Mouse (Mus musculus) WW6 (cell line): Measurements from ENCODE around the gene Gid8.

Source experiments
- DNase-seq: peaks from one replicate; pipeline ENCODE4 v3.0.0-alpha.2; 2013; ENCODE audit warnings: low read depth, low spot score

The Gid8 gene

DNA sequence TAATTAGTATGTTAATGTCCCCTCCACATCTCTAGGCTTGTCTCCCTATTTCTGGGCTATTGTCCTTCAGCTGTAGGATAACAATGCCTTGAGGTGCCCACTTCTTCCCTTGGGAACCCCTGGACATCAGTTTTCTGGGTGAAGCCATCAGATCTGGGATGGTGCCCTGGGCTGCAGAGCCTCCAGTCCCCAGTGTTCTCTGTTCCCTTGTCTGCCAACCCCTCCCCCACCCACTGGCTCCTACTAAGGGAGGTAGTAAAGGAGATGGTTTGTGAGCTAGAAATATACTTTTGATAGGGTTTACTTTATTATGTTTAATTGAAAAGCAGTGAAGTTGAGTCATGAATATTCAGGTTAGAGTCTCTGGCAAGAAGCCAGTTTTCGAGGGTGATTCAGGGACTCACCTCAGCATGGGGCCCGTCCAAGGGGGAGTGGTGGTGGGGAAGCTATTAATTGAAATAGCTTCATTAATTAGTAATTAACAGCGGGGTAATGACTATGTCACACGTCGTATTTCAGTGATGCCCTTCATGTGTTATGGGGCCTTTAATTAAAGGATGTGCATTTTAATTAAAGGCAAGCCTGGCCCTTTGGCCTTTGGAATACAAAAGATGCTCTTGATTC is 36.8 kb downstream of the Gid8 start:
- no peak for DNase-seq

DNA sequence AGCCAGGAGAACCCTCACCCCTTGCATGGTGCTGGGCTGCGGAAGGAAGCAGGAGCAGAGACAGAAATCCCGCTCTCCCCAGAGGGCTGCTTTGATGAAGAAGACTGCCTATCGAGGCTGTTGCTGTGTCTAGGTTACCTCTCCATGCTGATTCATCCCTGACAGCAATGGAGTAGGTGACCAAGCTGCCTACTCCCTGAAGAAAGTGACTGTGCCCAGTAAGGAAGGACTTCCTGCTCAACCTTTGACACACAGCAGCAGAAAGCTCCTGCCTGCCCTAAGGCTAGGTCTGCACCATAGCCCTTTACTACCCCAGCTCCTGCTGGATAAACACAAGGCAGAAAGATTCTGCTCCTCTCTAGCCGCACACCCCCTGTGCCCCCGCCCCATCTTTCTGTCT is 39.0 kb downstream of the Gid8 start:
- no peak for DNase-seq

DNA sequence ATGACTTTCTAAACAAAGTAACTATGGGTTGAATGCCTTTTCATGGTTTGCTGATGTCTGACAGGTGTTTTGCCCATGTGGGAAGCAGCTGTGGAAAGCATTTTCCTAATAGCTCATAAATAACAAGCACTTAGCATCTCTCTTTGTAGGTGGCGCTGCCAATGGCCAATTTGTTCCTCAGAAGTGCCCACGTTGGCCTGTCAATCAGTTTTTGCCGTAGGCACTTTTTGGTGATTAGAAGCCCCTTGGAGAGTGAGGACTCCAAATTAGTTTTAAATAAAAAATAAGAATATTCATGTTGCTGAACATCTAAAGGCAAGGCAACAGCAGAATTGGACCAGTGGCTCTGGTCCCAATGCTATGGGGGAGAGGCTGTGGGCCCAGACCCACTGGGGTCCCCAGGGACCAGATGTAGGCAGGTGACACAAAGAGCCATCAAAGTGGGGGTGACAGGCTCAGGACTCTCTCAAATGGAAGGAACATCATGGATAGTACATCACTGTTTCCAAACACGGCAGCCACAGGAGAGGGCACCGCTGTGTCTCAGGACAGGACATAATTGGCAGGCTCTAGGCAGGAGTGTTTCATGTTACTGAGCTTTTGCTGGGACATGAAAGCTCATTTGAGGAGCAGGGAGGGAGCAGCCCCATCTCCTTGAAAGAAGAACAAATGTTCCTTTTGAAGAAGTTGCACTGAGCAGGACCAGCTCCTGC is 45.2 kb downstream of the Gid8 start:
- no peak for DNase-seq

DNA sequence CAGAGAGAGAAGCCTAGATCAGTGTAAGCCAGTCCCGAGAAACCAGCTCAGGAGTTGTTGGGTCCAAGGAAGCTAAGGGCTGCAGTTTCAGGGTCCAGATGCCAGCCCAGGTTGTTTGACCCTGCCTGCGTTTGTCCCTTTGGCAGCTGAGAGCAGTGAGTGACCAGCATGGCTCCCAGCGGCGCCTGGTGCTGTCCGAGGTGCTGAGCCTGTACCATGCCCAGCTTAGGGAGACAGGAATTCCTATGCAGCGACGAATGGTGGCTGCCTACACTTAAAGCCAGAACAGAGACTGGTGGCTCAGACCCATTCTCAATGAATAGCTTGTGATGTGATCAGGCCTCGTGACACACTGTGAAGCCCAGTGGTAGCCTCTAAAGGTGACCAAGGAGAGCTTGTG is 46.0 kb downstream of the Gid8 start:
- no peak for DNase-seq

DNA sequence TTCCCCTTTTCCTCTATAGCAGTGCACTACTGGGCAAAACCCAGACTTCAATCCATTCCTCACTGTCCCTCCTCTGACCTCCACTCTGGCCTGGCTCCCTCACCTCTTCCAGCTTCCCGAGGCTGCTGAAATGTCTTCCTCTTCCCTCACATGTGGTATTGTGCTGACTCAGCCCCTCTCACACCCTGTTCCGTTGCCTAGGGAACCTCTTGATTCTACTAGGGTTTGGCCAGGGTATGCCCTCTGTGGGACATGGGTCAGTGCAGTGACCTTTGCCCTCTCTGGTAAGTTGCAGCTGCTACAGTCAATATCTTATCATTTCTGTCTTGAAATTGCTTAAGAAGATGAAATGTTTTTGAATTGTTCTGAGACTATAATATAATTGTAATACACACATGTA is 46.9 kb downstream of the Gid8 start:
- no peak for DNase-seq

DNA sequence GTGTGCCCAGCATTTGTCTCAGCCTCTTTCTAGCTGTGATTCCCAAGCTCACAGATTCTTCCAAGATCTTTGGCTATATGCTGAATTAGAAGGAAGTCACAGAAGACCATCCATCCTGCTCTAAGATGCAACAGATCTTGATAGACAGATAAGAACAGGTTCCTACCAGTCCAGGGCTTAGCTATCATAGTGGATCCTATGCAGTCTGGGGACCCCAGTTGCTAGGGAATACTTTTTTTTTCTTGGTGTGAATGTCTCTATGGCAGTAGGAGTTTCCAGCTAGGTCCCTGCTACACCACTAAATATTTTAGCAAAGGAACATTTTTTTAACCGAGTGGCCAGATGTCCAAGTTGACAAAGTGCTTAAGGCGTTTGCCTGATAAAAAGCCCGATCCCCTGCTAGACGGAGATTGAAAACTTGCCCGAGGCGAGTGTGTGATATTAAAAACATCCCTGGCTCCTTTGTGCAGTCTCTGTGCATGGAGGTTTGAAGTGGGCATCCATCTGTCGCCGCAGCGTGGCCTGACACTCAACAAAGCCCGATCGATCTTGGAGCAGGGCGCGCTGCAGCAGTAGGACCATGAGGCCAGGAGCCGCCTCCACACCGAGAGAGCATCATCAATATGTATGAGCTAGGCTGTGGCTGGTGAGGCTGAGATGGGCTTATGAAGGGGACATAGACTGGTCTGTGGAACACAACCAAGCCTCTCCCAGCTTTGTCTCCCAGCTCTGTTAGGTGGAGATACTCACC is 48.8 kb downstream of the Gid8 start:
- DNase-seq = no peak

DNA sequence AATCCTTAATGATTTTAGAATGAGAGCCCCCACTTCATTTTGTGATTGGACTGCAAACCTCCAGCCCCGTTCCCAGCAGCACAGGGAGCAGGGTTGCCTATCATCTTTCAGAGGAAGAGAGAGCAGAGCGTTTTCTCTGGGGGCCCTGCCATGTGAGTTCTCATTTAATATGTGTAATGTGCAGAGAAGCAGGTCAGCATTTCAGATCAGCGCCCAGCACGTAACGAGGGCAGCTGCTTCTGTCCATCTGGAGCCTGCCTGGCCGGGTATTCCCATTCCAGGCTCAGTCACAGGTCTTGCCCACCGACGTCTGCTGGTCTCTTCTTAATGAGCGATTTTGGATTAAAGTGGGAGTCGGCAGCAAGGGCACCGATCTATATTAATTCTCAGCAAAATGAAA is 55.1 kb downstream of the Gid8 start:
- no peak for DNase-seq

DNA sequence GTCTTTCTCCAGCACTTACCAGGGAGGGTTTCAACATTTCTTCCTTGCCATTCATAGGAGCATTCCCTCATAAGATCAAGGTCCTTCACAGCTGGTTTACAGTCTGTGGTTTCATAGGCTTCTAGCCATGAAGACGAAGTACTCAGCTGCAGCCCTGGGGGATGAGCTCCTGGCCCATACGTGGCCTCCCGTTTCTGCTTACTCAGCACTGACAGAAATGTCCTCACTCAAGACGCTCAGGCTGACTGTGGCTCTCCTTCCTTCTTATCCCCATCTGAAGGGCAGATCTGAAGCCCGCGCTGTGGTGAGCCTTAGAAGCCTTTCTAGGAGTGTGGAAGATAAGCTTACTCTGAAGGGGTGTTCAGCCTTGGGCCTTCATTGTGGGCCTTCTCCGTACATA is 55.8 kb downstream of the Gid8 start:
- no peak for DNase-seq
